Mouse (Mus musculus): Measurements from ENCODE around the gene Ube2e1. TPM values are rescaled to one million over a fixed set of nuclear protein-coding genes. Genes with fewer than 3 reads are reported as not detected.

The Ube2e1 gene
- polyA plus RNA-seq, 1 experiment from 2014 or later = 74.9 TPM

- Histone ChIP-seq H3K9ac (ENCODE audit: low read length) (no peak overlapping the region), H3K27ac (replicated peaks; ENCODE audit: low read depth, low read length) (no peak overlapping the region), H3K4me1 (ENCODE audit: control insufficient read depth, insufficient read depth, low read length) (no peaks in the 10 kb centered on the region), H3K4me3 (ENCODE audit: low read depth, low read length) (no peak overlapping the region), H3K27me3 (ENCODE audit: control insufficient read depth, insufficient read depth, low read length) (no peaks in the 10 kb centered on the region), H3K4me2 (ENCODE audit: low read depth, severe bottlenecking) (no peak overlapping the region), H3K36me3 (ENCODE audit: control insufficient read depth, insufficient read depth, low read length) (no peaks in the 10 kb centered on the region), H3K9me3 (ENCODE audit: control insufficient read depth, low read length) (no peaks in the 10 kb centered on the region)
- no peak for ATAC-seq (ENCODE audit: insufficient number of reproducible peaks, low FRiP score, low TSS enrichment, low read depth)
- 89% methylated on average over 3 of the region's 3 CpGs for WGBS
- no peak for DNase-seq (ENCODE audit: low spot score)
Measured at GRCm38 (mm10) chr14:18341088-18341487, 9.4 kb upstream of the Ube2e1 start.

GRCm38 (mm10) chr14:18336106-18336505, 4.4 kb upstream of the Ube2e1 start:
- ATAC-seq (ENCODE audit: insufficient number of reproducible peaks, low FRiP score, low TSS enrichment, low read depth) (no peak), DNase-seq (ENCODE audit: low spot score) (no peak)
- Histone ChIP-seq H3K4me3 (ENCODE audit: low read depth, low read length) (no peak overlapping the region), H3K9me3 (ENCODE audit: control insufficient read depth, low read length) (no peaks in the 10 kb centered on the region), H3K27ac (replicated peaks; ENCODE audit: low read depth, low read length) (no peak overlapping the region), H3K36me3 (ENCODE audit: control insufficient read depth, insufficient read depth, low read length) (no peaks in the 10 kb centered on the region), H3K4me2 (ENCODE audit: low read depth, severe bottlenecking) (no peak overlapping the region), H3K9ac (ENCODE audit: low read length) (no peak overlapping the region), H3K27me3 (ENCODE audit: control insufficient read depth, insufficient read depth, low read length) (no peaks in the 10 kb centered on the region), H3K4me1 (ENCODE audit: control insufficient read depth, insufficient read depth, low read length) (no peaks in the 10 kb centered on the region)

- DNase-seq (ENCODE audit: low spot score) (peak; percentile 56), ATAC-seq (ENCODE audit: insufficient number of reproducible peaks, low FRiP score, low TSS enrichment, low read depth) (peak; percentile 64; the same call in 1 of the 2 replicates)
- peak overlapping the region; percentile 81 for H3K4me3 ChIP-seq (ENCODE audit: low read depth, low read length)
- no peaks in the 10 kb centered on the region for H3K9me3 ChIP-seq (ENCODE audit: control insufficient read depth, low read length)
- H3K9ac ChIP-seq (ENCODE audit: low read length) = peak overlapping the region; percentile 99
- peak overlapping the region; percentile 87 for H3K27ac ChIP-seq (replicated peaks; ENCODE audit: low read depth, low read length)
- peak overlapping the region; percentile 64 for H3K4me2 ChIP-seq (ENCODE audit: low read depth, severe bottlenecking)
- H3K4me1 ChIP-seq (ENCODE audit: control insufficient read depth, insufficient read depth, low read length) = peaks cover 20% of the 10 kb centered on the region
- 2% methylated on average over 47 of the region's 99 CpGs for WGBS
- no peaks in the 10 kb centered on the region for H3K36me3 ChIP-seq (ENCODE audit: control insufficient read depth, insufficient read depth, low read length)
- no peaks in the 10 kb centered on the region for H3K27me3 ChIP-seq (ENCODE audit: control insufficient read depth, insufficient read depth, low read length)
Measured at GRCm38 (mm10) chr14:18330789-18331692, 618 bp downstream of the Ube2e1 start.

- no peaks in the 10 kb centered on the region for H3K36me3 ChIP-seq (ENCODE audit: control insufficient read depth, insufficient read depth, low read length)
- peaks cover 20% of the 10 kb centered on the region for H3K4me1 ChIP-seq (ENCODE audit: control insufficient read depth, insufficient read depth, low read length)
- 4% methylated on average over 34 of the region's 37 CpGs for WGBS
- ATAC-seq (ENCODE audit: insufficient number of reproducible peaks, low FRiP score, low TSS enrichment, low read depth) = peak; percentile 55; the same call in 1 of the 2 replicates
- H3K27ac ChIP-seq (replicated peaks; ENCODE audit: low read depth, low read length) = no peak overlapping the region
- H3K4me3 ChIP-seq (ENCODE audit: low read depth, low read length) = peak overlapping the region; percentile 37
- H3K9ac ChIP-seq (ENCODE audit: low read length) = peak overlapping the region; percentile 60
- H3K4me2 ChIP-seq (ENCODE audit: low read depth, severe bottlenecking) = peak overlapping the region; percentile 72
- no peaks in the 10 kb centered on the region for H3K27me3 ChIP-seq (ENCODE audit: control insufficient read depth, insufficient read depth, low read length)
- H3K9me3 ChIP-seq (ENCODE audit: control insufficient read depth, low read length) = no peaks in the 10 kb centered on the region
- peak; percentile 53 for DNase-seq (ENCODE audit: low spot score)
Measured at GRCm38 (mm10) chr14:18326968-18327672, 4.5 kb downstream of the Ube2e1 start.

- H3K4me1 ChIP-seq (ENCODE audit: control insufficient read depth, insufficient read depth, low read length) = no peaks in the 10 kb centered on the region
- H3K27me3 ChIP-seq (ENCODE audit: control insufficient read depth, insufficient read depth, low read length) = no peaks in the 10 kb centered on the region
- H3K9me3 ChIP-seq (ENCODE audit: control insufficient read depth, low read length) = no peaks in the 10 kb centered on the region
- ATAC-seq (ENCODE audit: insufficient number of reproducible peaks, low FRiP score, low TSS enrichment, low read depth) (no peak), DNase-seq (ENCODE audit: low spot score) (no peak)
- H3K27ac ChIP-seq (replicated peaks; ENCODE audit: low read depth, low read length) = no peak overlapping the region
- H3K4me3 ChIP-seq (ENCODE audit: low read depth, low read length) = no peak overlapping the region
- no peak overlapping the region for H3K4me2 ChIP-seq (ENCODE audit: low read depth, severe bottlenecking)
- 85% methylated on average over 11 of the region's 11 CpGs for whole genome bisulfite sequencing
- no peak overlapping the region for H3K9ac ChIP-seq (ENCODE audit: low read length)
- no peaks in the 10 kb centered on the region; the same call in 1 of the 2 replicates for H3K36me3 ChIP-seq (ENCODE audit: control insufficient read depth, insufficient read depth, low read length)
Measured at GRCm38 (mm10) chr14:18317457-18318411, 13.9 kb downstream of the Ube2e1 start.

GRCm38 (mm10) chr14:18304165-18304564, 27.5 kb downstream of the Ube2e1 start:
- Histone ChIP-seq H3K4me3 (ENCODE audit: low read depth, low read length) (no peak overlapping the region), H3K9ac (ENCODE audit: low read length) (no peak overlapping the region), H3K27me3 (ENCODE audit: control insufficient read depth, insufficient read depth, low read length) (no peaks in the 10 kb centered on the region), H3K36me3 (ENCODE audit: control insufficient read depth, insufficient read depth, low read length) (no peaks in the 10 kb centered on the region), H3K4me1 (ENCODE audit: control insufficient read depth, insufficient read depth, low read length) (no peaks in the 10 kb centered on the region), H3K9me3 (ENCODE audit: control insufficient read depth, low read length) (no peaks in the 10 kb centered on the region), H3K4me2 (ENCODE audit: low read depth, severe bottlenecking) (no peak overlapping the region), H3K27ac (replicated peaks; ENCODE audit: low read depth, low read length) (no peak overlapping the region)
- WGBS = 98% methylated on average over 5 of the region's 5 CpGs
- no peak for DNase-seq (ENCODE audit: low spot score)
- no peak for ATAC-seq (ENCODE audit: insufficient number of reproducible peaks, low FRiP score, low TSS enrichment, low read depth)

- Histone ChIP-seq H3K27me3 (ENCODE audit: control insufficient read depth, insufficient read depth, low read length) (no peaks in the 10 kb centered on the region), H3K9ac (ENCODE audit: low read length) (no peak overlapping the region), H3K4me2 (ENCODE audit: low read depth, severe bottlenecking) (no peak overlapping the region), H3K27ac (replicated peaks; ENCODE audit: low read depth, low read length) (no peak overlapping the region), H3K4me1 (ENCODE audit: control insufficient read depth, insufficient read depth, low read length) (no peaks in the 10 kb centered on the region), H3K9me3 (ENCODE audit: control insufficient read depth, low read length) (no peaks in the 10 kb centered on the region), H3K4me3 (ENCODE audit: low read depth, low read length) (no peak overlapping the region), H3K36me3 (ENCODE audit: control insufficient read depth, insufficient read depth, low read length) (no peaks in the 10 kb centered on the region)
- ATAC-seq (ENCODE audit: insufficient number of reproducible peaks, low FRiP score, low TSS enrichment, low read depth) (no peak), DNase-seq (ENCODE audit: low spot score) (no peak)
- 79% methylated on average over 4 of the region's 4 CpGs for WGBS
Measured at GRCm38 (mm10) chr14:18303262-18303661, 28.4 kb downstream of the Ube2e1 start.

- H3K4me1 ChIP-seq (ENCODE audit: control insufficient read depth, insufficient read depth, low read length) = no peaks in the 10 kb centered on the region
- no peak overlapping the region for H3K4me2 ChIP-seq (ENCODE audit: low read depth, severe bottlenecking)
- H3K27ac ChIP-seq (replicated peaks; ENCODE audit: low read depth, low read length) = no peak overlapping the region
- no peaks in the 10 kb centered on the region for H3K36me3 ChIP-seq (ENCODE audit: control insufficient read depth, insufficient read depth, low read length)
- ATAC-seq (ENCODE audit: insufficient number of reproducible peaks, low FRiP score, low TSS enrichment, low read depth) = no peak
- no peak overlapping the region for H3K9ac ChIP-seq (ENCODE audit: low read length)
- no peak for DNase-seq (ENCODE audit: low spot score)
- no peak overlapping the region for H3K4me3 ChIP-seq (ENCODE audit: low read depth, low read length)
- WGBS = 73% methylated on average over 3 of the region's 3 CpGs
- H3K27me3 ChIP-seq (ENCODE audit: control insufficient read depth, insufficient read depth, low read length) = no peaks in the 10 kb centered on the region
- no peaks in the 10 kb centered on the region for H3K9me3 ChIP-seq (ENCODE audit: control insufficient read depth, low read length)
Measured at GRCm38 (mm10) chr14:18302750-18303149, 28.9 kb downstream of the Ube2e1 start.

Measured in limb, embryonic 11.5 days (tissue).